Mouse (Mus musculus) Muller cell, postnatal 12 days (primary cell): ENCODE measurements around the gene Gm10118.

Source experiments
- DNase-seq: peaks from one replicate; pipeline ENCODE4 v3.0.0-alpha.2; 2015; ENCODE audit errors: inconsistent ontology term

The Gm10118 gene

GRCm38 (mm10) chr10:63927334-63927733 lies at the start of gene Gm10118:
Gene Gm10118, minus strand, starts transcription at chr10:63927434.
- DNase-seq: no peak

DNA sequence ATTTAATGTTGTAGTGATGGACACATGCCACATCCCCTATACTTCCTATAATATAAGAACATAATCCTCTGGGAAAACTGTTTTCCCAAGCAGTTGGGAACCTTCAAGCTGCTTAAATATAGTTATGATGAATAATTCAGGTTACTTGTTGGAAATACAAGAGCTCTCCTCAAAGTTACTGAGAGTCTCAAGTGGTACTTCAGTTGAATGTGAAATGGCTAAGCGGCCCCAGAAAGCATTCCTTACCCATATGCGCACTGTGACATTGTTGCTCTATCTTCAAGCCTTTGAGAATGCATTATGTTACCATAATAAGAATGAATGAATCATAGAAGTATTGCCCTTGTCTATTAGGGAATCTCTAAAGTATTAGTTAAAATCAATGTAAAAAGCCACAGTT lies 45.1 kb upstream of the Gm10118 start:
- no peak for DNase-seq

GRCm38 (mm10) chr10:63954308-63954930 lies 27.2 kb upstream of the Gm10118 start:
- peak; percentile 22 for DNase-seq

DNA sequence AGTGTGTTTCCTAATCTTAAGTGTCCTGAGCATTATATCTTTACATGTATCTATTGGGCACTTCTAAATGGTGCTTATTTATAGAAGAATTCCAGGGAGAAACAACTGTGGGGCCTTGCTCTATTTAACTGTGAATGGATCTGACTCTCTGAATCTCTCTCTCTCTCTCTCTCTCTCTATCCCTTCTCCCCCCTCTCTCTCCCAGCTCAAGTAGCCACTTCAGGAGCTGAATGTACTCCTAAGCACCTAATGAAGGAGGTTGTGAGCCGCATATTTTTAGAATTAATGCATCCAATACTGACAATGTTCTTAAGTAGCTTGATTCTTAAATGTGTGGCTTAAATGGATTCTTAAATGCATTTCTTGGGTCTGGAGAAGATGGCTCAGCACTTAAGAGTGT lies 24.2 kb upstream of the Gm10118 start:
- no peak for DNase-seq

DNA sequence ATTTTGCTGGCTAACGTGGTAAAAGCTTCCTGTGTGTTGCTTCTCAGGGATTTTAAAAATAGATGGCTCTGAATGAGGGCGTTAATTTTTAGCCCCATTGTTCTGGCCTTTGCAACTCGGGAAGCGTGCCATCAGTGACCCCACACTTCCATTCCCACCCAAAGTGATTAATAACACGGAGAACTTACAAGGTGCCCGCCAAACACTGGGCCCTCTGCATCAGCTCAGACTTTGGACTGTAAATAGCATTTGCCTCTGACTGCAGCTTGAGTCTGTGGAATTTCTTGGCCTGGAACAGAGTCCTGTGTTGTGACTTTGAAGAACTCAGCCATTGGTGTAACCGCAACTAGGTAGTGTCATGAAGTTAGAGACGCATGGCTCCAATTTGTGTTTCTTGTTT lies 23.6 kb upstream of the Gm10118 start:
- no peak for DNase-seq

DNA sequence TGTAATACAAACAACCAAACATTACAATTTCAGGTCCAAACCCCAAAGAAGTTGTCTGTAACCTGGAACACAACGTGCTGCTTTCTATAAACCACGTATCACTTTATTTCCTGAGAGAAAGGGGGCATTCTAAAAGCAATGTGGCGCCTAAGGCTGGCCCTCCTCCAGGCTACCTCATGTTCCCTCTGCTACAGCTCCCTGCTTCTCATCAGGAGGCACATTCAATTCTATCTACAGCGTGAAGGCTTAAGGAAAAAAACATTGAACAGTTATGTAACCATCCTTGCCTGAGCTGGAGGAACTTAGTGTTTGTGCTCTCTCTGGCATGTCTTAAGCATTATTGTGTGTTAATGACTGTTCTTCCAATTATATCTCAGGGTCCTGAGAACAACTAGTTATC lies 20.0 kb upstream of the Gm10118 start:
- DNase-seq: peak; percentile 11

DNA sequence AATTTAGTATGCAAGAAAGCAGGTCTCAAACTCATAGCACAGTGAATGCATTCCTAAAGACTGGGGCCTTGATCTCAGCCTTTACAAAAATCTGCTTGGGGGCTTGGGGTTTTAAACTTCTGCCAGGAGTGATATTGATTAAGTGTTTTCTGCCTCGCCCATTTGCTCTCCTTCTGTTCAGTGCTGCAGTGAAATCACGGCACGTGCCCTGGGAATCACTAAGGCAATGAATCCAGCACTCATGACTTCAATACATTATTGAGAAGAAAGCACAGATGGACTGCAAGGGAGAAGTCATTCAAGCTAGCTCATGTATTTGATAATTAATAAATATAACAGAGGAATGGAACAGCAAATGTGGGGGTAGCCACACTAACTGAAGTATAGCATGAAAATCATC lies 18.3 kb upstream of the Gm10118 start:
- DNase-seq: no peak

DNA sequence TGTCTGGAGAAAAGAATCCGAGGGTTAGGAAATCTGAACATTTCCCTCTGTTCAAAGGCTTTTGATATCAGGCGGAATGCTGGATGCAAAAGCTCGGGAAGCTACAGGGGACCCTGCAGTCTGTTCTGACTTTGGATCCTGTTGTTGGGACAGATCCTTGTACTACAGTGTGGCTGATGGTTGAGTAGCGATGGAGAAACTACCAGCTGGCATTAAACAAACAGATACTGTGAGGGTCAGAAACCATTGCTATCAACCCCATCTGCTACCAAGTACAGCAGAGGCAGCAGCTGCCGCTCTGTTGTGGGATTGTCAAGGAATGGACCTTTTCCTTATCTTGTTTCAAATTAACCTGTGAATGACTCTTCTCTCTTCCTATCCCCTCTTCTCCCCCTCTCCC lies 6.7 kb upstream of the Gm10118 start:
- no peak for DNase-seq

DNA sequence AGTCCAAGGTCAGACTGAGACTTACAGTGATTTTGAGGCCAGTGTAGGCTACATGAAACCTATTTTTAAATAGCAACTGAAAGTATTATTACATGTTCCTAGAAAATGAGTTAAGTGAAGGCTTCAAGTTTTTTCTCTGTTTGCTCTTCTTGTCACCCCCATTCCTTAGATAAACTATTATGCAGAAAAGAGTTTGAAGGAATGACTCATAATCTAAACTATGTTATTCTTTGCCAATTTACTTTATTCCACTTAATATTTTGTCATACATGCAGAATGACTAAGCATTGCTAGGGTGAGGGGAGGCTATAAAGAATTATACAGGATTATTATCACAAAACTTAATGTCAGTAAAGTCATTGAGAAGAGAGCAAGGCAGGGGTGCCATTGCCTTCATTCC lies 18.4 kb downstream of the Gm10118 start:
- DNase-seq: peak; percentile 7

- no peak for DNase-seq
These were observed 27.3 kb downstream of the Gm10118 start for GRCm38 (mm10) chr10:63899891-63900290.

DNA sequence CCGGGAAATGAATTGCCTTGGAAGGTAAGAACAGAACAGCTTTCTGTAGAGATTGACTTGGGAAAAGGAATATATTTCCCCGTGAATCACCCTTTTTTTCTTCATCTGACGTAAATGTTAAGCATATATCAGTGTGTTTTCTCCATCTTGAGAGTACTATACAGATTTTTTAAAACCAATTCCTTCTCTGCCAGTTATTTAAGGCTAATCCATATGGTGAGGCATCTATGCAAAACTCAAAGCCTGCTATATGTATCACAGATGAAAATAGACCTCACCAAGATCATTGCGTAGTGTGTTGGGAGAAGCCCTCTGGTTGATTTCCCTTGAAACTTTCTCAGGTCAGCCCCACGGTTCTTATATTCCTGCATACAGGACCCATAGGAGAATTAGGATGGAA lies 32.6 kb downstream of the Gm10118 start:
- no peak for DNase-seq

GRCm38 (mm10) chr10:63886449-63887088 lies 40.7 kb downstream of the Gm10118 start:
- DNase-seq: no peak

DNA sequence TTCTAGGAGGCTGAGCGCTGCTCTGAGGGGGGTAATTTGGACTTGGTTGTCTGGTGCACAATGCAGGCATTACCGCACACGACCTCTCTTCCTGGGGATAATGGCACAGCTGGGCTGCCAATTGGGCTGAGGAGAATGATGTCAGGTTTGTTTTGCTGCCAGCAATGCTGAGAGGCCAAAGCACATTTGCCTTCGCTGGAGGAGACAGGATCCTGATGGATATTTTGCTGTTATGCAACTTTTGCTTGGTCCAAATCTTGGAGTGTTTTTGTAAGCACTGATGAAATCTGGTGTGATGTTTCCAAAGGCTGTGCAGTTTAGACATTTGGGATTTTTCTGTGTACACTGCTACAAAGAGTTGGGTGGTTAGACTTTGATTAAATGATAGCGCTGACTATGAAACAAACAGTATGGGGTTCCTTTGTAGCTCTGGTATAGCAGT lies 46.8 kb downstream of the Gm10118 start:
- DNase-seq: peak; percentile 54
